Mouse (Mus musculus) naive thymus-derived CD4-positive, alpha-beta T cell, adult 2 months (primary cell): ENCODE data around the gene Zfp169.
"Not testable (repeated sequence)": the region's sequence is repeated elsewhere in the genome, so short reads cannot be mapped to it uniquely, and the experiment has no call there.

Experiments
- DNase-seq: peaks from one replicate; pipeline ENCODE4 v3.0.0-alpha.2; 2011; ENCODE audit warnings: low read depth

The Zfp169 gene

GRCm38 (mm10) chr13:48513003-48513929, at the start of gene Zfp169, which contains the start of gene A830005F24Rik:
TSS of gene Zfp169 (minus strand) at chr13:48513451.
TSS of gene A830005F24Rik (plus strand) at chr13:48513570.
- DNase-seq: peak; percentile 94

GRCm38 (mm10) chr13:48562336-48562735, 49.1 kb upstream of the Zfp169 start:
- no peak for DNase-seq

GRCm38 (mm10) chr13:48561481-48561880, 48.2 kb upstream of the Zfp169 start:
- DNase-seq: no peak

- no peak for DNase-seq
Measured at GRCm38 (mm10) chr13:48555976-48556375, 42.7 kb upstream of the Zfp169 start.

GRCm38 (mm10) chr13:48554552-48554951, 41.3 kb upstream of the Zfp169 start:
- no peak for DNase-seq

- no peak for DNase-seq
Measured at GRCm38 (mm10) chr13:48553511-48553910, 40.3 kb upstream of the Zfp169 start.

GRCm38 (mm10) chr13:48552181-48553090, 39.2 kb upstream of the Zfp169 start:
- no peak for DNase-seq

- no peak for DNase-seq
Measured at GRCm38 (mm10) chr13:48548296-48548695, 35.0 kb upstream of the Zfp169 start.

- no peak for DNase-seq
Measured at GRCm38 (mm10) chr13:48547623-48548022, 34.4 kb upstream of the Zfp169 start.

- DNase-seq: peak; percentile 98
Measured at GRCm38 (mm10) chr13:48546330-48546917, 33.2 kb upstream of the Zfp169 start.

GRCm38 (mm10) chr13:48545476-48546281, 32.4 kb upstream of the Zfp169 start:
- peak; percentile 98 for DNase-seq

- no peak for DNase-seq
Measured at GRCm38 (mm10) chr13:48544867-48545266, 31.6 kb upstream of the Zfp169 start.

GRCm38 (mm10) chr13:48544391-48544790, 31.1 kb upstream of the Zfp169 start:
- DNase-seq: no peak

- DNase-seq: no peak
Measured at GRCm38 (mm10) chr13:48540488-48540887, 27.2 kb upstream of the Zfp169 start.

- no peak for DNase-seq
Measured at GRCm38 (mm10) chr13:48533441-48533840, 20.2 kb upstream of the Zfp169 start.

GRCm38 (mm10) chr13:48531448-48531847, 18.2 kb upstream of the Zfp169 start:
- DNase-seq: no peak

- no peak for DNase-seq
Measured at GRCm38 (mm10) chr13:48530685-48531084, 17.4 kb upstream of the Zfp169 start.

- no peak for DNase-seq
Measured at GRCm38 (mm10) chr13:48529028-48529427, 15.8 kb upstream of the Zfp169 start.

GRCm38 (mm10) chr13:48528123-48528871, 15.0 kb upstream of the Zfp169 start:
- DNase-seq: peak; percentile 88

- DNase-seq: no peak
Measured at GRCm38 (mm10) chr13:48525745-48526144, 12.5 kb upstream of the Zfp169 start.

GRCm38 (mm10) chr13:48519122-48519521, 5.9 kb upstream of the Zfp169 start:
- not testable (repeated sequence) for DNase-seq
